Mouse (Mus musculus) forebrain, postnatal 0 days (tissue): Measurements from ENCODE around the gene Zfp933. TPM values are rescaled to one million over a fixed set of nuclear protein-coding genes. Genes with fewer than 3 reads are reported as not detected.

Experiments used
- ATAC-seq: fragments of 200-750 bp; cut with Nextera tagmentation; 2 replicates; pipeline ENCODE4 v1.8.0; 2017; ENCODE audit warnings: mild to moderate bottlenecking, moderate library complexity
- DNase-seq: peaks from one replicate; pipeline ENCODE4 v3.0.0-alpha.2; 2015
- H3K27ac ChIP-seq: fragments of 300-500 bp; sonication (generic); 2 replicates; pipeline ENCODE4 v1.5.1; 2014; ENCODE audit warnings: low read depth, mild to moderate bottlenecking, antibody characterized with exemption, low read length, moderate library complexity, mixed read lengths
- H3K27me3 ChIP-seq: fragments of 300-500 bp; sonication (generic); 2 replicates; pipeline ENCODE4 v1.6.1; 2014; ENCODE audit warnings: mild to moderate bottlenecking, low read length, mixed read lengths; ENCODE audit not compliant: insufficient read depth
- H3K36me3 ChIP-seq: fragments of 300-500 bp; sonication (generic); 2 replicates; pipeline ENCODE4 v1.6.1; 2014; ENCODE audit warnings: mild to moderate bottlenecking, moderate library complexity; ENCODE audit not compliant: insufficient read depth
- H3K4me1 ChIP-seq: fragments of 300-500 bp; sonication (generic); 2 replicates; pipeline ENCODE4 v1.6.1; 2014; ENCODE audit warnings: antibody characterized with exemption; ENCODE audit not compliant: insufficient read depth
- H3K4me2 ChIP-seq: fragments of 300-500 bp; sonication (generic); 2 replicates; pipeline ENCODE4 v1.6.1; 2014; ENCODE audit warnings: low read depth, mild to moderate bottlenecking, moderate library complexity
- H3K4me3 ChIP-seq: fragments of 300-500 bp; sonication (generic); 2 replicates; pipeline ENCODE4 v1.5.1; 2014; ENCODE audit warnings: low read depth, low read length, mixed read lengths
- H3K9ac ChIP-seq: fragments of 300-500 bp; sonication (generic); 2 replicates; pipeline ENCODE4 v1.6.1; 2014; ENCODE audit warnings: mild to moderate bottlenecking
- H3K9me3 ChIP-seq: fragments of 300-500 bp; sonication (generic); 2 replicates; pipeline ENCODE4 v1.6.1; 2016; ENCODE audit warnings: low read length
- CTCF ChIP-seq: sonication (generic); IDR thresholded peaks from 2 replicates; pipeline ENCODE4 v1.5.1; 2016; ENCODE audit warnings: antibody characterized with exemption, control low read depth, low read depth
- WGBS: fragments of 180-500 bp; shearing (Covaris S2); extraction: QIAGEN DNeasy Blood & Tissue Kit; methylation state at CpG from one replicate; pipeline ENCODE4 v1.1.7; 2014; 5-methylcytosine and 5-hydroxymethylcytosine counted together
- polyA plus RNA-seq: library from polyadenylated mRNA; unstranded; fragments of >200 nt; fragmentation: Nextera tagmentation; extraction: Ambion mirVana; gene quantifications from 2 replicates; pipeline ENCODE4 v1.2.1, GENCODE M21; 2015
- total RNA-seq: library from RNA; depleted of rRNA; stranded (reverse); fragments of >200 nt; gene quantifications from 2 replicates; pipeline ENCODE4 v1.2.3, GENCODE M21; 2014

The Zfp933 gene
- total and polyA plus RNA-seq, 2 experiments from 2014 or later, result 4.6 to 16.5 TPM

- WGBS, result 95% methylated on average over 12 of the region's 12 CpGs
- Histone ChIP-seq H3K4me3 (no peak overlapping the region), H3K4me1 (no peaks in the 10 kb centered on the region), H3K4me2 (no peak overlapping the region), H3K27me3 (no peaks in the 10 kb centered on the region), H3K9me3 (no peaks in the 10 kb centered on the region), H3K36me3 (peaks cover 94% of the 10 kb centered on the region), H3K9ac (no peak overlapping the region), H3K27ac (no peak overlapping the region)
- ATAC-seq, result no peak
- no peak for TF ChIP-seq CTCF
- DNase-seq, result no peak
Observed at GRCm38 (mm10) chr4:147886158-147886557, 38.0 kb upstream of the Zfp933 start.

- WGBS, result 86% methylated on average over 3 of the region's 3 CpGs
- no peak for DNase-seq
- no peak for ATAC-seq
- Histone ChIP-seq H3K9ac (no peak overlapping the region), H3K4me2 (no peak overlapping the region), H3K4me3 (no peak overlapping the region), H3K36me3 (peaks cover 92% of the 10 kb centered on the region), H3K27me3 (no peaks in the 10 kb centered on the region), H3K27ac (no peak overlapping the region), H3K4me1 (no peaks in the 10 kb centered on the region), H3K9me3 (no peaks in the 10 kb centered on the region)
- no peak for TF ChIP-seq CTCF
Observed at GRCm38 (mm10) chr4:147884138-147884537, 36.0 kb upstream of the Zfp933 start.

GRCm38 (mm10) chr4:147883041-147883440, 34.9 kb upstream of the Zfp933 start:
- Histone ChIP-seq H3K9ac (no peak overlapping the region), H3K36me3 (peaks cover 93% of the 10 kb centered on the region), H3K4me1 (no peaks in the 10 kb centered on the region), H3K27me3 (no peaks in the 10 kb centered on the region), H3K9me3 (no peaks in the 10 kb centered on the region), H3K27ac (no peak overlapping the region), H3K4me3 (no peak overlapping the region), H3K4me2 (no peak overlapping the region)
- ATAC-seq (no peak), DNase-seq (no peak)
- 79% methylated on average over 6 of the region's 6 CpGs for WGBS
- no peak for TF ChIP-seq CTCF

DNA sequence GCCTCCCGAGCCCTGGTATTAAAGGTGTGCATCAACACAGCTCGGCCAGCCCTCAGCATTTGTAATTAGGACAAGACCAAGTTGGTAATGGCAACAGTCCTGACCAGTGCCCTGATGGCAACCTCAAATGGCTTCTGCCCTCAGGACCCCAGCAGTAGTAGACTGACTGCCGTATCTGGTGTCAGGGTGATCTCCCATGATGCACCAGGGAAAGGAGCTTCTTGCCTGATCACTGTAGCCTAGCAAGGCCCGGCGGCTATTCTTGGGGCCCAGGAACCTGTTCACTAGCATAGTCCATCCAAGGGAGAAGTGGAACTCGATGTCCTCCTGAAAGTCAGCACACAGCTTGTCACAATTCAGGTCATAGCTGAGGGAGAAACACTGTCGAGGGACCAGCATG, 33.6 kb upstream of the Zfp933 start:
- 95% methylated on average over 7 of the region's 7 CpGs for WGBS
- peaks cover 90% of the 10 kb centered on the region for H3K36me3 ChIP-seq
- H3K4me2 ChIP-seq, result no peak overlapping the region
- H3K4me1 ChIP-seq, result no peaks in the 10 kb centered on the region
- no peak overlapping the region for H3K4me3 ChIP-seq
- no peaks in the 10 kb centered on the region for H3K9me3 ChIP-seq
- ATAC-seq (no peak), DNase-seq (no peak)
- TF ChIP-seq CTCF, result no peak
- H3K27ac ChIP-seq, result no peak overlapping the region
- H3K27me3 ChIP-seq, result no peaks in the 10 kb centered on the region
- no peak overlapping the region for H3K9ac ChIP-seq

GRCm38 (mm10) chr4:147879865-147880264, 31.7 kb upstream of the Zfp933 start:
- no peaks in the 10 kb centered on the region for H3K27me3 ChIP-seq
- H3K36me3 ChIP-seq, result peaks cover 90% of the 10 kb centered on the region
- DNase-seq, result no peak
- H3K4me3 ChIP-seq, result no peak overlapping the region
- no peak for ATAC-seq
- WGBS, result 68% methylated on average over 5 of the region's 5 CpGs
- H3K4me2 ChIP-seq, result no peak overlapping the region
- no peaks in the 10 kb centered on the region for H3K9me3 ChIP-seq
- H3K9ac ChIP-seq, result no peak overlapping the region
- TF ChIP-seq CTCF, result no peak
- no peaks in the 10 kb centered on the region for H3K4me1 ChIP-seq
- no peak overlapping the region for H3K27ac ChIP-seq

- no peaks in the 10 kb centered on the region for H3K27me3 ChIP-seq
- no peaks in the 10 kb centered on the region for H3K4me1 ChIP-seq
- H3K4me2 ChIP-seq, result no peak overlapping the region
- H3K36me3 ChIP-seq, result peaks cover 91% of the 10 kb centered on the region
- TF ChIP-seq CTCF, result no peak
- DNase-seq (no peak), ATAC-seq (no peak)
- H3K4me3 ChIP-seq, result no peak overlapping the region
- no peaks in the 10 kb centered on the region for H3K9me3 ChIP-seq
- WGBS, result 67% methylated on average over 2 of the region's 2 CpGs
- H3K9ac ChIP-seq, result no peak overlapping the region
- H3K27ac ChIP-seq, result no peak overlapping the region
Observed at GRCm38 (mm10) chr4:147879456-147879855, 31.3 kb upstream of the Zfp933 start.

- peaks cover 91% of the 10 kb centered on the region for H3K36me3 ChIP-seq
- TF ChIP-seq CTCF, result no peak
- H3K27me3 ChIP-seq, result no peaks in the 10 kb centered on the region
- 93% methylated on average over 9 of the region's 9 CpGs for WGBS
- ATAC-seq (no peak), DNase-seq (no peak)
- H3K9ac ChIP-seq, result no peak overlapping the region
- H3K4me2 ChIP-seq, result no peak overlapping the region
- H3K27ac ChIP-seq, result no peak overlapping the region
- no peak overlapping the region for H3K4me3 ChIP-seq
- H3K4me1 ChIP-seq, result no peaks in the 10 kb centered on the region
- no peaks in the 10 kb centered on the region for H3K9me3 ChIP-seq
Observed at GRCm38 (mm10) chr4:147878537-147878936, 30.4 kb upstream of the Zfp933 start.
